Mouse (Mus musculus) limb, embryonic 10.5 days (tissue): ENCODE results near the gene BC005624. TPM values are rescaled to one million over a fixed set of nuclear protein-coding genes. Genes with fewer than 3 reads are reported as not detected.

Experiments used
- DNase-seq: peaks from one replicate; pipeline ENCODE4 v3.0.0-alpha.2; 2017; ENCODE audit warnings: low spot score
- H3K27ac ChIP-seq: fragments of 300-500 bp; sonication (generic); 2 replicates; pipeline ENCODE4 v1.5.1; 2016; ENCODE audit warnings: mild to moderate bottlenecking
- H3K27me3 ChIP-seq: fragments of 300-500 bp; sonication (generic); 2 replicates; pipeline ENCODE4 v1.6.1; 2016; ENCODE audit warnings: low read depth, mild to moderate bottlenecking; ENCODE audit not compliant: poor library complexity, severe bottlenecking
- H3K36me3 ChIP-seq: fragments of 300-500 bp; sonication (generic); 2 replicates; pipeline ENCODE4 v1.6.1; 2016; ENCODE audit warnings: mild to moderate bottlenecking, moderate library complexity
- H3K4me1 ChIP-seq: fragments of 300-500 bp; sonication (generic); 2 replicates; pipeline ENCODE4 v1.6.1; 2016
- H3K4me3 ChIP-seq: fragments of 300-500 bp; sonication (generic); 2 replicates; pipeline ENCODE4 v1.5.1; 2016; ENCODE audit warnings: mild to moderate bottlenecking, moderate library complexity
- H3K9me3 ChIP-seq: fragments of 300-500 bp; sonication (generic); replicated peaks from 2 replicates; pipeline ENCODE4 v1.6.1; 2016; ENCODE audit warnings: mild to moderate bottlenecking
- WGBS: fragments of 180-500 bp; shearing (Covaris S2); methylation state at CpG from one replicate; pipeline ENCODE4 v1.1.7; 2016; 5-methylcytosine and 5-hydroxymethylcytosine counted together
- polyA plus RNA-seq: library from polyadenylated mRNA; unstranded; fragments of >200 nt; fragmentation: Nextera tagmentation; extraction: Ambion mirVana; gene quantifications from 2 replicates; pipeline ENCODE4 v1.2.1, GENCODE M21; 2016

BC005624 gene
- polyA plus RNA-seq, 1 experiment from 2014 or later: 50.5 TPM

- DNase-seq: no peak
- H3K4me1 ChIP-seq: no peaks in the 10 kb centered on the region
- 90% methylated on average over 2 of the region's 2 CpGs for WGBS
- no peaks in the 10 kb centered on the region for H3K27me3 ChIP-seq
- no peaks in the 10 kb centered on the region for H3K9me3 ChIP-seq
- no peak overlapping the region for H3K27ac ChIP-seq
- no peak overlapping the region for H3K4me3 ChIP-seq
- peaks cover 12% of the 10 kb centered on the region for H3K36me3 ChIP-seq
These were observed 23.5 kb upstream of the BC005624 start for GRCm38 (mm10) chr2:31005453-31005852.

- Histone ChIP-seq H3K27ac (no peak overlapping the region), H3K36me3 (peaks cover 15% of the 10 kb centered on the region)
- 93% methylated on average over 10 of the region's 10 CpGs for WGBS
These were observed 20.9 kb upstream of the BC005624 start for GRCm38 (mm10) chr2:31002857-31003256.

GRCm38 (mm10) chr2:30998443-30999260 lies 16.7 kb upstream of the BC005624 start:
- Histone ChIP-seq H3K9me3 (no peaks in the 10 kb centered on the region), H3K4me1 (peaks cover 16% of the 10 kb centered on the region; the same call in 1 of the 2 replicates), H3K27me3 (no peaks in the 10 kb centered on the region), H3K36me3 (peaks cover 15% of the 10 kb centered on the region; the same call in 1 of the 2 replicates), H3K4me3 (no peak overlapping the region), H3K27ac (no peak overlapping the region)
- DNase-seq: no peak
- 58% methylated on average over 8 of the region's 8 CpGs for WGBS

More at GRCm38 (mm10) chr2:31002857-31003256, 20.9 kb upstream of the BC005624 start:
- H3K9me3 ChIP-seq: no peaks in the 10 kb centered on the region
- no peaks in the 10 kb centered on the region for H3K27me3 ChIP-seq
- no peak for DNase-seq
- peaks cover 11% of the 10 kb centered on the region; the same call in 1 of the 2 replicates for H3K4me1 ChIP-seq
- H3K4me3 ChIP-seq: no peak overlapping the region

GRCm38 (mm10) chr2:30995432-30995996 lies 13.5 kb upstream of the BC005624 start:
- peaks cover 16% of the 10 kb centered on the region; the same call in 1 of the 2 replicates for H3K4me1 ChIP-seq
- DNase-seq: no peak
- no peaks in the 10 kb centered on the region for H3K9me3 ChIP-seq
- no peak overlapping the region for H3K27ac ChIP-seq
- WGBS: 82% methylated on average over 11 of the region's 11 CpGs
- H3K36me3 ChIP-seq: peaks cover 6% of the 10 kb centered on the region; the same call in 1 of the 2 replicates
- H3K4me3 ChIP-seq: no peak overlapping the region
- H3K27me3 ChIP-seq: no peaks in the 10 kb centered on the region

- 97% methylated on average over 4 of the region's 4 CpGs for WGBS
- Histone ChIP-seq H3K27ac (no peak overlapping the region), H3K36me3 (peaks cover under 1% of the 10 kb centered on the region; the same call in 1 of the 2 replicates), H3K9me3 (no peaks in the 10 kb centered on the region), H3K4me1 (peaks cover 16% of the 10 kb centered on the region; the same call in 1 of the 2 replicates), H3K4me3 (no peak overlapping the region), H3K27me3 (no peaks in the 10 kb centered on the region)
- no peak for DNase-seq
These were observed 12.9 kb upstream of the BC005624 start for GRCm38 (mm10) chr2:30994853-30995252.

- Histone ChIP-seq H3K36me3 (no peaks in the 10 kb centered on the region), H3K4me1 (peaks cover 6% of the 10 kb centered on the region; the same call in 1 of the 2 replicates), H3K27me3 (no peaks in the 10 kb centered on the region), H3K4me3 (no peak overlapping the region), H3K27ac (no peak overlapping the region), H3K9me3 (no peaks in the 10 kb centered on the region)
- 89% methylated on average over 9 of the region's 9 CpGs for WGBS
- DNase-seq: no peak
These were observed 8.2 kb upstream of the BC005624 start for GRCm38 (mm10) chr2:30990221-30990620.

- peaks cover under 1% of the 10 kb centered on the region; the same call in 1 of the 2 replicates for H3K36me3 ChIP-seq
- no peaks in the 10 kb centered on the region for H3K9me3 ChIP-seq
- H3K27ac ChIP-seq: no peak overlapping the region
- no peak for DNase-seq
- H3K4me1 ChIP-seq: peaks cover 32% of the 10 kb centered on the region
- H3K27me3 ChIP-seq: no peaks in the 10 kb centered on the region
- WGBS: 22% methylated on average over 17 of the region's 17 CpGs
- no peak overlapping the region for H3K4me3 ChIP-seq
These were observed 3.4 kb upstream of the BC005624 start for GRCm38 (mm10) chr2:30985111-30986020.

GRCm38 (mm10) chr2:30983024-30983423 lies 1.0 kb upstream of the BC005624 start:
- Histone ChIP-seq H3K4me1 (peaks cover 32% of the 10 kb centered on the region), H3K27me3 (no peaks in the 10 kb centered on the region), H3K27ac (no peak overlapping the region), H3K36me3 (peaks cover 21% of the 10 kb centered on the region), H3K9me3 (no peaks in the 10 kb centered on the region), H3K4me3 (peak overlapping the region; percentile 88)
- 56% methylated on average over 7 of the region's 7 CpGs for WGBS
- no peak for DNase-seq

GRCm38 (mm10) chr2:30967352-30968327 lies 14.4 kb downstream of the BC005624 start, which contains the start of gene Tor1a:
Gene Tor1a (minus strand): TSS chr2:30967933.
- WGBS: 2% methylated on average over 59 of the region's 59 CpGs
- no peaks in the 10 kb centered on the region for H3K27me3 ChIP-seq
- DNase-seq: peak; percentile 95
- peaks cover 27% of the 10 kb centered on the region for H3K4me1 ChIP-seq
- H3K36me3 ChIP-seq: peaks cover 62% of the 10 kb centered on the region
- peak within 1 kb of the TSS; percentile 87 for H3K27ac ChIP-seq
- H3K9me3 ChIP-seq: no peaks in the 10 kb centered on the region
- peak within 1 kb of the TSS; percentile 80 for H3K4me3 ChIP-seq

- Histone ChIP-seq H3K27me3 (no peaks in the 10 kb centered on the region), H3K9me3 (no peaks in the 10 kb centered on the region), H3K27ac (peak overlapping the region; percentile 87), H3K4me3 (peak overlapping the region; percentile 80), H3K36me3 (peaks cover 65% of the 10 kb centered on the region), H3K4me1 (peaks cover 27% of the 10 kb centered on the region)
- WGBS: 29% methylated on average over 16 of the region's 16 CpGs
- no peak for DNase-seq
These were observed 15.2 kb downstream of the BC005624 start for GRCm38 (mm10) chr2:30966826-30967225.

- H3K36me3 ChIP-seq: peaks cover 69% of the 10 kb centered on the region
- H3K9me3 ChIP-seq: no peaks in the 10 kb centered on the region
- no peak overlapping the region for H3K27ac ChIP-seq
- H3K4me1 ChIP-seq: peaks cover 27% of the 10 kb centered on the region
- no peaks in the 10 kb centered on the region for H3K27me3 ChIP-seq
- no peak overlapping the region for H3K4me3 ChIP-seq
- no peak for DNase-seq
- WGBS: 93% methylated on average over 8 of the region's 8 CpGs
These were observed 16.4 kb downstream of the BC005624 start for GRCm38 (mm10) chr2:30965627-30966026.
